Mouse (Mus musculus): ENCODE measurements at regions not wholly inside any gene's neighbourhood (a gene's known extent, or its start where the extent isn't known, plus 50 kb on each side); places are given as distances from the start of the nearest gene placed in this dataset.

DNA sequence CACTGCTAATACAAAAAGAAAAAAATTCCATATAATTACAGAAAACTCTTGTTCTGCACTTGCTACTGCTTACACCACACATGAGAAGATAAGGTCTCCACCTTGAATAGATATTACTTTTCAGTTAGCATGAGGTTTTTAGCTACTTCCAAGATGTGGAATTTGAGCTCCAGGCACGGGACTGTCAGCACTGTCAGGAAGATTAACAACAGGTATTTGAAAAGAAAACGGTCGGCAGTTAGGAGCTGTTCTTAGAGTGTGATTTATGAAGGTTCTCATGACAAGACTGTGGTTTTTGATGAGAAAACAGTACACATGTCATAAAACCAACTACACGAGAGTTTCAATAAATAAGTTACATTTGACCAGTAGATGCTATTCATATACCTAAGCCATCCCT, 2970.4 kb upstream of the 5930422O12Rik start:
- TF ChIP-seq CTCF (IDR thresholded peaks at IDR 0.05; ENCODE audit: low read depth) (no peak), EP300 (IDR thresholded peaks at IDR 0.05; ENCODE audit: low read depth) (no peak)

Measured in heart, postnatal 0 days (tissue).